Mouse (Mus musculus): ENCODE results near the gene Syne4. TPM values are rescaled to one million over a fixed set of nuclear protein-coding genes. Genes with fewer than 3 reads are reported as not detected.

Gene Syne4
- total RNA-seq, 1 experiment, result 14.5 TPM

DNA sequence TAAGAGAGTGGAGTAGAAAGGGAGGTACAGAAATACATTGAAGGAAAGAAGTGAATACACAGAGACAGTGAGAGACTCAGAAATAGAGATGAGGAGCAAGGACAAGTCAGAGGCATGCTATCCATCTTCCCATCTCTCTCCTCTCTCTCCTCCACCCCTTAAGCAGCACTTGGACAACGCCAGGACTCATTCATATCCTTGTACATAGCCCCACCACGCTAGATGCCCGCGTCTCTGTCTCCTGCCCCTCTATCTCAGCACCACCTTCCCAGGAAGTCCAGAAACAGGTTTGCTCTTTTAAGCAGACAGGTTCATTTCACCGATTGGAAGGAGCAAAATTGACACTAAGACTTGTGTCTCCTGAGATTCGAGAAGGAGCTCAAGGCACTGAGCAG is 48.7 kb downstream of the Syne4 start:
- no peak overlapping the region for H3K9ac ChIP-seq (ENCODE audit: insufficient read depth, low read depth, low read length, poor library complexity, severe bottlenecking)

DNA sequence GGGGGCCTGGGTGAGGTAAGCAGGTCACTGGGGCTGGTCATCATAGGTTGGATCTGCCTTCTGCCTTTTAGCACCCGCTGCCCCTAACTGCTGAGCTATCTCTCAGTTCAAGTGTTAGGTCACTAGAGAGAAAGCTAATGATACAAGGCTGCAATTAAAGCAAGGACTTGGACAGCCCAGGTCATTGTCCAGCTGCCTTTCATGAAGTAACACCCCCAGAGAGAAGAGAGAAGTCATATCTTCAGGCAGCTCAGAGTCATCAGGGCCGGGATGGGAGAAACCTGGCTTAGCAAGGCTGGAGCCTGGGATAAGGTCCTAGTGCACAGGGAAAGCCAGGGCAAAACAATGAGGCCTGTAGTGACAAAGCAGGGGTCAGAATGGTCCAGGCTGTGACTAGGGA is 52.9 kb downstream of the Syne4 start:
- H3K27ac ChIP-seq (ENCODE audit: insufficient read depth, low read depth, low read length, poor library complexity, severe bottlenecking), result no peak overlapping the region
- no peak overlapping the region for H3K9ac ChIP-seq (ENCODE audit: insufficient read depth, low read depth, low read length, poor library complexity, severe bottlenecking)
- in situ Hi-C loops (cut with MboI; ENCODE audit: low sequenced_read_pairs in 2 of 2, unreplicated experiment in 2 of 2), result no loop called here
- no peaks in the 10 kb centered on the region for H3K9me3 ChIP-seq (ENCODE audit: control insufficient read depth, insufficient read depth, low read depth, low read length)
- no peaks in the 10 kb centered on the region for H3K36me3 ChIP-seq (ENCODE audit: control insufficient read depth, insufficient read depth, low read length, poor library complexity, severe bottlenecking)
- no peak for TF ChIP-seq MAFK (IDR thresholded peaks at IDR 0.05; ENCODE audit: insufficient read depth, low read depth, low read length)
- TF ChIP-seq HCFC1 (IDR thresholded peaks at IDR 0.05; ENCODE audit: borderline replicate concordance, insufficient read depth, low read length), result no peak
- TF ChIP-seq CHD2 (IDR thresholded peaks at IDR 0.05; ENCODE audit: low read depth, low read length), result no peak
- no peak for TF ChIP-seq ZNF384 (IDR thresholded peaks at IDR 0.05; ENCODE audit: low read depth, low read length)
- no peak for TF ChIP-seq ZC3H11A (IDR thresholded peaks at IDR 0.05; ENCODE audit: borderline replicate concordance, low read depth, low read length)
- H3K4me3 ChIP-seq (ENCODE audit: insufficient read depth in 1 of 2, low read depth in 1 of 2, low read length in 2 of 2, poor library complexity in 1 of 2, severe bottlenecking in 1 of 2), result no peak overlapping the region
- H3K4me1 ChIP-seq (ENCODE audit: control insufficient read depth in 2 of 2, insufficient read depth in 2 of 2, low read length in 2 of 2, poor library complexity in 1 of 2), result peaks cover 2 to 14% of the 10 kb centered on the region in 2 experiments; a peak in 2 of 4 replicates
- no peak for DNase-seq (ENCODE audit: low read depth, low spot score)

More for the DNA sequence above, 48.7 kb downstream of the Syne4 start:
- TF ChIP-seq CHD2 (IDR thresholded peaks at IDR 0.05; ENCODE audit: low read depth, low read length), result no peak
- no peak for TF ChIP-seq HCFC1 (IDR thresholded peaks at IDR 0.05; ENCODE audit: borderline replicate concordance, insufficient read depth, low read length)
- no peak for TF ChIP-seq ZNF384 (IDR thresholded peaks at IDR 0.05; ENCODE audit: low read depth, low read length)
- in situ Hi-C loops (cut with MboI; ENCODE audit: low sequenced_read_pairs in 2 of 2, unreplicated experiment in 2 of 2), result no loop called here
- DNase-seq (ENCODE audit: low read depth, low spot score), result no peak
- H3K27ac ChIP-seq (ENCODE audit: insufficient read depth, low read depth, low read length, poor library complexity, severe bottlenecking), result no peak overlapping the region
- H3K9me3 ChIP-seq (ENCODE audit: control insufficient read depth, insufficient read depth, low read depth, low read length), result no peaks in the 10 kb centered on the region
- H3K36me3 ChIP-seq (ENCODE audit: control insufficient read depth, insufficient read depth, low read length, poor library complexity, severe bottlenecking), result no peaks in the 10 kb centered on the region
- H3K4me1 ChIP-seq (ENCODE audit: control insufficient read depth in 2 of 2, insufficient read depth in 2 of 2, low read length in 2 of 2, poor library complexity in 1 of 2), result peaks cover 2 to 20% of the 10 kb centered on the region in 2 experiments; a peak in 2 of 4 replicates
- peak overlapping the region in 1 of 2 experiments; percentile 52; a peak in 2 of 4 replicates for H3K4me3 ChIP-seq (ENCODE audit: insufficient read depth in 1 of 2, low read depth in 1 of 2, low read length in 2 of 2, poor library complexity in 1 of 2, severe bottlenecking in 1 of 2)

Other genes with a start within 250 kb of the Syne4 start
- 5.8 and 7.3 TPM in 2 replicates for gene Zfp82, start 241.9 kb upstream of the Syne4 start, total RNA-seq (2012; rRNA removed)
- 0.26 and 0.71 TPM in 2 replicates for gene Gm26920, start 224.4 kb upstream of the Syne4 start, total RNA-seq (2012; rRNA removed)
- gene Zfp566, start 224.3 kb upstream of the Syne4 start, total RNA-seq (2012; rRNA removed), result 13.1 and 16.3 TPM in 2 replicates
- 33.5 and 40.4 TPM in 2 replicates for gene Zfp260, start 220.0 kb upstream of the Syne4 start, total RNA-seq (2012; rRNA removed)
- gene Zfp382, start 192.9 kb upstream of the Syne4 start, total RNA-seq (2012; rRNA removed), result 5.3 and 5.7 TPM in 2 replicates
- 35.0 and 37.9 TPM in 2 replicates for gene Zfp146, start 145.1 kb upstream of the Syne4 start, total RNA-seq (2012; rRNA removed)
- 54.8 and 57.8 TPM in 2 replicates for gene Cox7a1, start 130.7 kb upstream of the Syne4 start, total RNA-seq (2012; rRNA removed)
- 160 and 164 TPM in 2 replicates for gene Capns1, start 116.0 kb upstream of the Syne4 start, total RNA-seq (2012; rRNA removed)
- 209 and 309 TPM in 2 replicates for gene Polr2i, start 82.9 kb upstream of the Syne4 start, total RNA-seq (2012; rRNA removed)
- gene Tbcb, start 82.5 kb upstream of the Syne4 start, total RNA-seq (2012; rRNA removed), result 158 and 173 TPM in 2 replicates
- gene Ovol3, start 79.1 kb upstream of the Syne4 start, total RNA-seq (2012; rRNA removed), result not detected in 2 replicates
- 1.2 and 2.7 TPM in 2 replicates for gene Thap8, start 34.7 kb upstream of the Syne4 start, total RNA-seq (2012; rRNA removed)
- 21.6 and 30.5 TPM in 2 replicates for gene Wdr62, start 34.4 kb upstream of the Syne4 start, total RNA-seq (2012; rRNA removed)
- 4.4 and 5.4 TPM in 2 replicates for gene Clip3, start 23.1 kb upstream of the Syne4 start, total RNA-seq (2012; rRNA removed)
- gene Alkbh6, start 6.1 kb upstream of the Syne4 start, total RNA-seq (2012; rRNA removed), result 24.5 and 37.8 TPM in 2 replicates
- 1.9 and 3.3 TPM in 2 replicates for gene E130208F15Rik, start 6.9 kb downstream of the Syne4 start, total RNA-seq (2012; rRNA removed)
- gene Sdhaf1, start 9.1 kb downstream of the Syne4 start, total RNA-seq (2012; rRNA removed), result 6.6 and 8.5 TPM in 2 replicates
- gene Lrfn3, start 48.0 kb downstream of the Syne4 start, total RNA-seq (2012; rRNA removed), result 2.6 and 4.4 TPM in 2 replicates
- not detected in 2 replicates for gene Tyrobp, start 99.0 kb downstream of the Syne4 start, total RNA-seq (2012; rRNA removed)
- not detected in 2 replicates for gene Hcst, start 105.0 kb downstream of the Syne4 start, total RNA-seq (2012; rRNA removed)
- gene Nfkbid, start 106.9 kb downstream of the Syne4 start, total RNA-seq (2012; rRNA removed), result 4.2 and 8.2 TPM in 2 replicates
- gene Aplp1, start 130.7 kb downstream of the Syne4 start, total RNA-seq (2012; rRNA removed), result 36.9 and 63.7 TPM in 2 replicates
- 10.7 and 29.8 TPM in 2 replicates for gene Kirrel2, start 142.9 kb downstream of the Syne4 start, total RNA-seq (2012; rRNA removed)
- gene Nphs1, start 143.5 kb downstream of the Syne4 start, total RNA-seq (2012; rRNA removed), result 45.7 and 72.5 TPM in 2 replicates
- gene Prodh2, start 178.8 kb downstream of the Syne4 start, total RNA-seq (2012; rRNA removed), result 0.80 and 0.90 TPM in 2 replicates
- gene Arhgap33, start 220.3 kb downstream of the Syne4 start, total RNA-seq (2012; rRNA removed), result 1.0 and 1.4 TPM in 2 replicates
- gene Hspb6, start 237.4 kb downstream of the Syne4 start, total RNA-seq (2012; rRNA removed), result 1.6 and 4.1 TPM in 2 replicates
- gene Proser3, start 237.5 kb downstream of the Syne4 start, total RNA-seq (2012; rRNA removed), result 6.8 and 10.8 TPM in 2 replicates
- gene Lin37, start 245.0 kb downstream of the Syne4 start, total RNA-seq (2012; rRNA removed), result 12.4 and 15.8 TPM in 2 replicates
- gene U2af1l4, start 248.5 kb downstream of the Syne4 start, total RNA-seq (2012; rRNA removed), result 56.9 and 65.8 TPM in 2 replicates
- 4.1 and 6.8 TPM in 2 replicates for gene Gm49396, start 248.5 kb downstream of the Syne4 start, total RNA-seq (2012; rRNA removed)
- gene Psenen, start 248.8 kb downstream of the Syne4 start, total RNA-seq (2012; rRNA removed), result 64.9 and 65.3 TPM in 2 replicates

Data from ES-E14 (cell line).